Mouse (Mus musculus) adrenal gland, postnatal 36 days (tissue): ENCODE measurements around the gene Mecom. TPM values are rescaled to one million over a fixed set of nuclear protein-coding genes. Genes with fewer than 3 reads are reported as not detected.
A peak's percentile ranks its signal among the peaks of the same experiment; 100 is the strongest.

Experiments
- DNase-seq, 2 experiments: peaks; one replicate each; pipeline ENCODE4 v3.0.0; 2021; ENCODE audit warnings: mixed read lengths in 1 of 2
- total RNA-seq, 2 experiments: library from RNA; stranded (reverse); gene quantifications; 2 replicates each; pipeline ENCODE4 v1.2.3; 2021

Gene Mecom
- total RNA-seq, 2 experiments from 2014 or later: 6.4 TPM

- DNase-seq: peak in 1 of 2 experiments; percentile 17
Measured at GRCm38 (mm10) chr3:30514051-30514754, 33.6 kb downstream of the Mecom start.

DNA sequence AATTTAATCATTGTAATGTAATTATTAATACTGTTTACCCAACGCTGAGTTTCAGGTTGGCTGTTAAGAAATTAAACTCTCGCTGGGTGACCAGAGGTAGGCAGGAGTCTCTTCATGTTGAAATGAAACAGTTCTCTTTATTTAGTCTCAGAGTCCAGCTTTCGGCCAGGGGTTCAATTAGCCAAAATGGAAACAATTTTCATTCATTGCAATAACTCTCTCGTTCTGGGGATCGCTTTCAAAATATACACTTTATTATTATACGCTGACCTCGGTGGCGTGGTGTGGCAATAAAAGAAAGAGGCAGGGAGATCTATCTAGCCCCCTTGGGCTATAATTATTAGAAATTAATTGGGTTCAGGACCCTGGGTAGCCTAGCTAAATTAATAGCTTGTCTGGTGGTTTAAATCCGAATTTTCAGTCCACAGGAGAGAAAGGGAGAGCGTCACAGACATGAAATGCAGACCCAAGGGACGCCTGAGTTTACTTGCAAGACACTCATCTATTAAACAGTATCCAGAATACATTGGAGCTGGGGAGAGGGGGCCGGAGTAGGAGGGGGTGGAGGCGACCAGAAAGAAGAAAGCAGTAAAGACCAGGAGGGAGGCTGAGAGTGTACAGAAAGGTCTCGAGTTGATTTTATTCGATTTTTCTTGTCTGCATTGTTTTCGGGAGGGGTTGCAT, 34.4 kb downstream of the Mecom start:
- no peak for DNase-seq

- DNase-seq: no peak
Measured at GRCm38 (mm10) chr3:30512459-30513030, 35.3 kb downstream of the Mecom start.

GRCm38 (mm10) chr3:30511796-30512195, 36.0 kb downstream of the Mecom start:
- DNase-seq: no peak

DNA sequence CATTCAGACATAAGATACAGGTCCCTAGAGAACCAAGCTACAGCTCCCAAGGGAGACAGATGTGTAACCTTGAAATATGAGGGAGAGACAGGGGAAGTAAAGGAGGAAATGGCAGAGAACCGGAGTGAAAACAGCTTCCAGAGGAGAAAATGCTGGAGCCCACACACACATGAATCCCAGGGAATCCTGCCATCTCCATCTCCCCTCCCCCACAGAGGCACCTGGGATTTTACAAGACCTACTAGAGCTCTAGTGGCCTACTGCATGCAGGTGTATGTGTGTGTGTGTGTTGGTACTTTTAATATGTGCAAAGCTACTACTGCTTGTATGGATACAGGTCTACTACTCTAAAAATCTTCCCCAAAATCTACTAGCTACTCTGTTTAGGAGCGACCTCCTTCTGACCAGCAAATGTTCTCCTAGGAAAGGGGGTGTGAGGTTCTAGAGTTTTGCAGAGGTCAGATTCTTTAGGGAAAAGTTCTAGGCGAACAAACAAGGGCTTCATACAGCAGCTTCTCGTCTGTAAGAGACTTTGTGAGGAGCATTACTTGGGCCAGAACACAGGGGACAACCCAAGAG, 36.7 kb downstream of the Mecom start:
- DNase-seq: no peak

DNA sequence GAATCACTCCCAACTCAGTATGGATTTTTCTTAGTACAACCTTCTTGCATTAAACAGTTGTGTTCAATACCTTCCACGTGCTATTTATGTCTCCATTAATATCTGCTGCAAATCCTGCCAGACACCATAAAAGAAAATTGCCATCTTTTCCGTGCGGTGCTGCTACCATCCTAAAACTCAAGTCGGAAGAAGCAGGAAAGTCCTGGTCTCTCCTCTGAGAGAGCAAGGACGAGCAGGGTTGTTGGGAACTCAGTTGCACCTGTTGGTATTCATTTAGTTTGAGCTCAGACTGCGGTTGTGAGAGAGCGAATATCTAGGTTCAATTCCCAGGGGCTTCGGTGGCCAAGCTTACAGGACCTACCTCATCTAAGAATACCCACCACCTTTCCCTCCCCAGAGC, 37.2 kb downstream of the Mecom start:
- DNase-seq: no peak

DNA sequence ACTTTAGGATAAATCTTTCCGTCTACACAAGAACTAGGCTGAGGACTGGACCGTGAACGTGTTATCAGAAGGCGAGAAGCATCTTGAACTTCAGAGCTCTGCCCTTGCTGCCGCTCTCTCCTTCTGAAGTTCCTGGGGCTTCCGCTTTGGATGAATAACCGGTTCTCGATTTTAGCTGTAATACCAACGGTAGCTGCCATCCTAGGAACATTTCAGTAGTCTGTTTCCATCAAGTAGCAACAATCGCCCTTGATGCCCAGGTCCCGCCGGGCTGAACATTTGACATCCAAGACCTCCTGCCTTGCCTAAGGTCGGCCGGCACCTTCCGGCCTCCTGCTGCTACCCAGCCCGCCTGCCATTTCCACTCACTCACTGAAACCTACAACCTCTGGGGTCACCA, 37.7 kb downstream of the Mecom start:
- DNase-seq: no peak

- peak in 1 of 2 experiments; percentile 20 for DNase-seq
Measured at GRCm38 (mm10) chr3:30508930-30509910, 38.6 kb downstream of the Mecom start.

DNA sequence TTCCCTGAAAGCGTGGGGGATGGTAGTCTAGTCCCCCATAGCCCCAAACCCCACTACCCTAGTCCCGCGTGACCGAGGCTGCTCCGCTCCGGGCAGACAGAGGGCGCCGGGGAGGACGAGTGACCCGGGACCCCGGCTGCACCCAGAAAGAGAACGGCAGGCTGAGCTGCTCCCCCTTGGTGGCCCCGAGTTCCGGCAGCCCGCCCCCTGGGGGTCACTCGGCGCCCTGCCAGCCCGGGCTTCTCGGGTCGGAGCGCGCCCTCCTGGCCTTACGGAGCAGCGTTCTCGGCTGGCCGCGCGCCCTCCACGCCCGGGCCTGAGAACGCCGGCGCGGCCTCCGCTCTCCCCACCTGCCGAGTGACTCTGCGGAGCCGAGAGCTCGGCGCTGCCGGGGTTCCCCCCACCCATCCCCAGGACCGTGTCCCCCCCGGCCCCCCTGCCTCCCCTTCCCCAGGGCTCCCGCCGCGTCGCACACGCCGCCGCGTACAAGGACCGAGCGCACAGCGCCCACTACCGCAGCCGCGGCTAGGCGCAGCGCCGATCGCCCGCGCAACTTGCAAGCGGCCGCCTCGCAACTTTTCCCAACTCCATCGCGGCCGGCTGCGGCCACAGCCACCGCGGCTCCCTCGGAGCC, 39.4 kb downstream of the Mecom start:
- peak; percentile 49 to 69 for DNase-seq

DNA sequence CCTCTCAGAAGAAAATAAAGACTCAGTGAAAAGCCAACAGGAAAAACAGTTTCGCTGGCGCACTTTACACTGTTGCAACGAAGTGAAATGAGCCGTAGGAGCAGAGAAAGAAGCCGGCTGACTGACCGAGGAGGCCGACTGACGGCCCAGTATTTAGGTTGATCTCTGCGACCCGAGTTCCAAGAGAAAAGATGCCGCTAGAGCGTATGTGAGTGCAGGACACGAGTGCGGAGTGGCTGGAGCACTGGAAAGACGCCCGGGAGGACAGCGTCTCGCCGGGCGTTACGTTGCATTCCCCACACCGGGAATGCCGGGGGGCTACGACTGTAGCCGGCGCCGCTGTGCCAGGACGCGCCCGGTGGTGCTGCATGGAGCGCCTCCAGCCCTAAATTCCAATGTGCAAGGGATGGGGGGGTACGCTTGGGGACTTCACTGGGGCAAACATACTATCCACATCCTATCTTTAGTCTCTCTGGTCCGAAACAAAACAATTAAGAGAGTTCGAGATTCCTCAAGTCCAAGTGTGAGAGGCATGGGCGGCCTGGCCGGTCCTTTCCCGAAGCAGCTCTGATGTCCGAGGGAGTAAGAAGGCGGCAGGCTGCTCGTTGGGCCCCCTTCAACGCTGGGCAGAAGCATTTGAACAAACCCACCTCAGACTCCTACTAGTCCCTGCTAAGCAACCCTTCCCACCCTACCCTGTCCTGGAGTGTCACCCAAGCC, 40.1 kb downstream of the Mecom start:
- DNase-seq: peak; percentile 15 to 16

GRCm38 (mm10) chr3:30507028-30507575, 40.7 kb downstream of the Mecom start:
- peak; percentile 17 to 20 for DNase-seq

DNA sequence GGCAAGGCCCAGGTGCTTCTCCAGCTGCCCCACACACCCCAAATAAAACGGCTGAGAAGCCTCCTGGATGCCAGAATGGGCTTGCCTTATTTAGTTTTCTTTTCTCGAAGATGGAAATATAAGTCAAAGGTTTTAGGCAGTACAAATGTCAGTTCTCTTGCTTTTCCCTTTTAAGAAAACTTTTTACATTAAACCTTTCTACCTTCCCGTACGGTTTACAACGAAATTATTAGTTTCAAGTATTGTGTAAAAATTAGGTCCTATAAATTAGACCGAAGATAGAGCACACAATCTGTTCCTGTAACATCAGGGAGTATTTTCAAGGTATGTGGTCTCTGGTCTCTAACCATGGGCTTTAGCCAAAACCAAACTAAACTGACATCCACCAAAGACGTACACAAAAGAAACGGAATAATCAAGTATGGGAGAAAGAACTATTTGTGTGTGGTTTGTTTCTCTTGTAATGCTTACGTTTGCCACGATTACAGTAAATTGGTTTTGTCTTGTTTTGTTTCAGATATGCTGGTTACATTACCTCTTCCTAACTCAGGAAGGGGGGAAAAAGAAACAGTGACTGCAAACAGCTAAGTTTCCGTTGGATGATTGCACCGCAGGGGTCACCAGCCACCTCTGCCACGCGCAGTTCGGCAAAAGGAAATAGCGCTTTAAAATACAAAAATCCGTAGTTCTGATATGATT, 41.3 kb downstream of the Mecom start:
- DNase-seq: no peak

- DNase-seq: no peak
Measured at GRCm38 (mm10) chr3:30505741-30506251, 42.0 kb downstream of the Mecom start.

DNA sequence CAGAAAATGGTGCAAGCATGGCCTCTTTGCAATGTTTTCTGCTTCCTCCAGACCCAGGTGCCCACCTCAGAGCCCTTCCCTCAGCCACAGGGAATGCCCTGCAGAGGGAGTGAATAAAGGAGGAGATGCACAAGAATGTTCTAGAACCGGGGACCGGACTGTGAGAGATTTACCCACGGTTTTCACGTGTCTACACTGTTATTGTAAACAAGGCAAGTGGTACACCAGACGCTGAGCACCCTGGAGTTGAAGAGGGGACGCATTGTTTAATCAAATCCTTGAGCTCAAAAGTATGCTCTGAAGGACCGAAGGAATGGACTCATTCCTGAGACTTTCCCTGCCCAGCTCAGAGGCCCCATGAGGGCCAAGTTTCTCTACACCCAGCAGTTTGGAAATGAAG, 43.2 kb downstream of the Mecom start:
- no peak for DNase-seq

DNA sequence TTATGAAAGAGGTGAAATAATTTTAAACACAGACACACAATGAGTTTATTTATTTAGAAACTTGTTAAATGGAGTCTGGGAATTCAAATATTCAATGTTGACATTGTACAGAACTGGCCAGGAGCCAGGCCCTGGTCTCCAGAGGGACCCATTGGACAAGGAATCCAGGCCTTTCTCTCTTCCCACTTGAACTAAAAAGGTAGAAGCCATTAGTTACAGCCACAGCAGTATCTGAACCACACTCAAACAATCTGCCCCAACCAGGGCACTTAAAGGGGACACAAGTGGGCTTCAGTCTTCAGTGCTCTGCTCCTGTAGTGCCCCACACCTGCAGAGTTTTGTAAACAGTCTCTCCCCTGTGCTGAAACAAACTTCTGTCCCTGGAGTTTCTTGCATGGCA, 44.0 kb downstream of the Mecom start:
- DNase-seq: no peak

DNA sequence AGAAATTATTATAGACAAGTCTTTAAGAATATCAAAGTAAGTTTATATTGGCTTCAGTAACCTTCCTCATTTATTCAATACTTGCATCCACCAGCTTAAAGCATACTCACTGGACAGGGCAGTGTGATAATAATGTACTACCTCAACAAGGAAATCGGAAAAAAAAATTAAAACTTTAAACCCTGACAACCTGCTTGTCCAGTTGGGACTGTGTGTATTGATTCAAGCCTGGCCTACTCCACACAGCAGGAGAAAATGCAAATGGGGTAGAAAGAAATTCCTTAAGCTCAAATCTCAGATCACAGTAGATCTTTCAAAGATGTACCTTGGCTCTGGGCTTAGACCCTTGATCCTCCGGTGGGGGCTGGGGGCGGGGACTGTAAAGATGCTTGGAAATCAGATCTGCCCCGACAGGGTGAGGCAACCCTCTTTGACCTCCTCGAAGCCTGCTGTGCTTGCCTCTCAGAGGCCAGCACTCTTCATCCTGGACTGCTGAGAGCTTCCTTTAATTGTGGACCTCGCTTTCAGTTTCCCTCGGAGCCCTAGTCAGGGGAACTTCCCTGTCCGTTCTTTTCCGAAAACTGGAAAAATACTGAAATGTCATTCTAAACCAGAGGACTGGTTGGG, 49.5 kb downstream of the Mecom start:
- DNase-seq: no peak

DNA sequence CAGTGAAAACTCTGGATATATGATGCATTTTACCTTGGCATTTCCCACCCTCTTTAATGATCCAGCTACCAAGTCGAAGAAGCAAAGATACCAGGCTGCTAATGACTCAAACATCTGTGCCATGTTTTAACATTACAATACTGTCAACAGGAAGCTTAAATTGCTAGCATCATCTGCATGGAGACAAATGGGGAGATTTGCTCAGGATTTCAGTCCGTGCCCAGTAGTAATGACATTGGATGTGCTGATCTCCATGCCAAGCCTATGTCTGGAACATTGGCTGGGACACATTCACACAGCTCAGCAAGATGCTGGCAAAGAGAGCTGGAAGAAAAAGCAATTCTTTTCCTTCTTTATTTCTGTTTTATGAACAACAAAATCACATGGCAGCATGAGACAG, 53.4 kb downstream of the Mecom start:
- DNase-seq: no peak

DNA sequence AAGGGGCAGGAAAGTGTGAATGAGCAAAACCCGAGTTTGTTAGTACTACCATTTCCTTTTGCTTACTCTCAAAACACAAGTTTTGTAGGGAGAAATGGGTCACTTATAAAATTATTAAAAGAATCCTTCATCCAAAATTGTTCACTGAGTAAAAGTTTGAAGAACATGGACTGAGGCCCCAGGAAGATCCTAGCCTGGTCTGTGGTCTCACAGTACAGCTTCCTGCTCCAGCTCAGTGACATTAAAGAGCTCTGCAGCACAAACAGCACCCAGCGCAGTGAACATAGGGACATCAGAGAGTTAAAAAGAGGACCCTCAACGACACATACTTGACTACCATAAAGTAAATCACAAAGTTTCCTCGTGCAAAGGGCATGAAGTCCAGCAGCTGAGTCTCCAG, 59.0 kb downstream of the Mecom start:
- no peak for DNase-seq

- no peak for DNase-seq
Measured at GRCm38 (mm10) chr3:30486422-30486821, 61.4 kb downstream of the Mecom start.
